Mouse (Mus musculus) T-helper 2 cell (primary cell): ENCODE data around the gene Wasl.

Experiments
- in situ Hi-C: fragments of 300-600 bp; cut with MboI, MseI; formaldehyde crosslinking; loops from one replicate; pipeline ENCODE4 v1.15.1; 2025; ENCODE audit warnings: high pct_unique_total_duplicates

The Wasl gene

DNA sequence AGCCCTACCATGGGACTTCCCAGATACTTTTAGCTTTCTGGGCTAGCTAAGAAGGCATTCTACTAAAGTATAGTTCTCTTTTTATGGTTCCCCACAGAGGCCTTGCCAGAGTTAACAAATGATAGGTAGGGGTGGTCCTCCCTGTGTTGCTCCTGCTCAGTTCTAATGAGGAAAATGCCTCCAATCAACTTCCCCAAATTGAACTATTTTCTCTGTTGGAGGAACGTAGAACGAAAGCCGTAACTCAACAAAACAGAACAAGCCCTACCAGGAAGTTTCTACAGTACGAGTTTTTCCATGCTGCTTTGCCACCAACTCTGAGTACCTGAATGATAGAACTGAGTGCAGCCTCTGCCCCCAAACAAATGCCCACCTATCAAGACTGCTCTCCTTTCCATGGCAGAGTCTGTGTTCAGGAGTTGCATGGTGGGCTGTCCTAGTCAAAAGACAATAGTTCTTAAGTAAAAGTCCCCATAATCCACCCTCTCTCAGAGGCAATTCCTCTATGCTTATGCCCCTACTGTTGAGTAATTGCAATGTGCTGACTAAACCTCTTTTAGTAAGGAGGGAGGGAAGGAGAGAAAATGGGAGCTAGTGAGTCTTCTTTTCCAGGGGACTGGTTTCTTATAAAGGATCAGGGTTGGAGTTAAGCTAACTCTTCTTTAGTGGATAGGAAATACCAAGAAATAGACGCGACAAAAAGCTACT, 19.3 kb downstream of the Wasl start:
- in situ Hi-C loops, result no loop called here

DNA sequence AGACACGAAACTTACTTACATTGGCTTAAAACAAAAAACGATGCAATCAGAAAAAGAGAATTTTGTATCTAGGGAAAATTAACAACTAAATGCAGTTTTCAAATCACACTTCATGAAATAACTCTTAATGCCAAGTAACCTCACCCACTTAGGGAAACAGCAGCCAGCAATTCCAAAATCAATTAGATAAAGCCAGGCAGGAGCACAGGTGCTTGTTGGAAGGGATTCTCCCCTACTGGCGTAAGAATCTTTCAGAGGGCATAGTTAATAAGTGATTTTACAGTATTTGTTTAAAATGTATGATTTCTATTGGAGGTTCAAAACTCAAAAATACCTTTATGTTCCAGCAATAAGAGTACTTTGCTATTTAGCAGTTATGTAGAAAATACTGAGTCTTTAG, 21.8 kb downstream of the Wasl start:
- in situ Hi-C loops, result no loop called here

DNA sequence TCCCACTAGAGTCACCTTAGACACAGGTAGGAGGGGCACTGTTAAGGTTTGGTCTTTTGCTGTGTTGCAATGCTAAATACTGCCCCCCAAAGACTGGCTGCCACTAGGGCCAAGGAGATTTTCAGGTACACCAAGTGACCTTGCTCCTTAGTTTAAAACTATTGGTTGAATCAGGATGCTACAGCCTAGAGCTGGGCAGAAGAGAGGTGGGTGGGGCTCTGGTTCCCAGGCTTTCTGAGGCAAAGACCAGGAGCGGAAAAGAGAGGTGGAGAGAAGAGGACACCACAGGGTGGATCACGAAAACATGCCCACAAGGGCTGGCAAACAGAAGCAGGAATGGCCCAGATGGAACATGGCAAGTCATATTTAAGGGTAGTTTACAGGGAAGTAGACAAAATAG, 22.6 kb downstream of the Wasl start:
- in situ Hi-C loops, result no loop called here

- in situ Hi-C loops, result no loop called here
Measured at GRCm38 (mm10) chr6:24641286-24641685, 23.5 kb downstream of the Wasl start.

DNA sequence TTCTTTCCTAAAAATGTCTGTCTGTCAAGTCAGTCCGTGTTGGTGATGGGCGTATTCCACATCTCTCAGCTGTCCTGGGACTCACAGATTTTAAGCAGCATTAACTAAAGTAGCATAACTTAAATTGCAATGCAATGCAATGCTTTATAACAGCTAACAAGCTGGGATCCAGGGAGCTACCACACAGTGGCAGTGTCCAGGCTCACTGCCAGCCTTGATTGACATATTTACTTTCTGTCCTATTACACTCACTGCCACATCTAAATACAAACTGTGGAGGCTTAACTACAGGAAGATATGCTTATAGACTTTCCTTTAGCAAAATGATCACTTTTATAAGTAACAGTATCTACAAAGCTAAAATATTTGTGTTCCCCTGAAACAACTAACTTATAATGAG, 29.0 kb downstream of the Wasl start:
- in situ Hi-C loops, result no loop called here

DNA sequence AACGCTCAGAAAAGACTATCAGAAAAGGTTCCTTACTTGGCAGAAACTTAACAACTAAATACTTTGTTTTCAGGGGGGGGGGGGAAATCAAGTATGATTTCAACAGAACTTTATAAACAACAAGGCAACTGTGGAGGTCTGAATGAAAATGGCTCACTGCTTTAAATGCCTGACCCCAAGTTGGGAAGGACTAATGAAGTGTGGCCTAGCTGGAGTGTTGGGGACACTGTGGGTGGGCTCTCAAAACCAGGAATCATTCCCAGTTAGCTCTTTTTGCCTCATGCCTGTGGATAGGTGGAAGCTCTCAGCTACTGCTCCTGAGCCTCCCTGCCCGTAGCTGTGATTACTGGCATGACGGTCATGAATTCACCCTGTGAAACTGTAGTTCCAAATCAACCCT, 30.7 kb downstream of the Wasl start:
- in situ Hi-C loops, result no loop called here

- in situ Hi-C loops, result no loop called here
Measured at GRCm38 (mm10) chr6:24632061-24632460, 32.7 kb downstream of the Wasl start.

DNA sequence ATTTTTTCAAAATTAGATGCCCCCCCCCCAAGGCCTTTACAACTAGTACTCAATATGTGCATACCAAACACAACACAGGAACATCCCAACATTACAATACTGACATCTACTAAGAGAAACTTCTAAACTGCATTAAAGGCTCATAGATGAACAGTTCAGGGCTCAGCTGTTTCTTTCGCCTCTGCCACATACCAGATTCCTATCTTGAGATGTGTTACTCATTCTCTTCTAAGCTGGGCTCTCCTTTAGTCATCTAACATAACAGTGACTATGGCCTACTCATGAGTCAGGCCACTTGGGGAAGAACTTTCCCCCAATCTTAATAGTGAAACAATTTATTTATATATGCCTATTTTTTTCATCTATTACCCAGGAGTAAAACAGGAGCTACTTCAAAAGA, 36.3 kb downstream of the Wasl start:
- in situ Hi-C loops, result loop anchor here (5.0 kb wide), 1 partner anchor 96 kb away; no protein-coding TSS in a partner anchor

- in situ Hi-C loops, result loop anchor here (5.0 kb wide), 1 partner anchor 95 kb away; no protein-coding TSS in a partner anchor
Measured at GRCm38 (mm10) chr6:24627586-24628030, 37.2 kb downstream of the Wasl start.

GRCm38 (mm10) chr6:24622098-24622497, 42.7 kb downstream of the Wasl start:
- in situ Hi-C loops, result no loop called here

- in situ Hi-C loops, result no loop called here
Measured at GRCm38 (mm10) chr6:24620936-24621335, 43.9 kb downstream of the Wasl start.

DNA sequence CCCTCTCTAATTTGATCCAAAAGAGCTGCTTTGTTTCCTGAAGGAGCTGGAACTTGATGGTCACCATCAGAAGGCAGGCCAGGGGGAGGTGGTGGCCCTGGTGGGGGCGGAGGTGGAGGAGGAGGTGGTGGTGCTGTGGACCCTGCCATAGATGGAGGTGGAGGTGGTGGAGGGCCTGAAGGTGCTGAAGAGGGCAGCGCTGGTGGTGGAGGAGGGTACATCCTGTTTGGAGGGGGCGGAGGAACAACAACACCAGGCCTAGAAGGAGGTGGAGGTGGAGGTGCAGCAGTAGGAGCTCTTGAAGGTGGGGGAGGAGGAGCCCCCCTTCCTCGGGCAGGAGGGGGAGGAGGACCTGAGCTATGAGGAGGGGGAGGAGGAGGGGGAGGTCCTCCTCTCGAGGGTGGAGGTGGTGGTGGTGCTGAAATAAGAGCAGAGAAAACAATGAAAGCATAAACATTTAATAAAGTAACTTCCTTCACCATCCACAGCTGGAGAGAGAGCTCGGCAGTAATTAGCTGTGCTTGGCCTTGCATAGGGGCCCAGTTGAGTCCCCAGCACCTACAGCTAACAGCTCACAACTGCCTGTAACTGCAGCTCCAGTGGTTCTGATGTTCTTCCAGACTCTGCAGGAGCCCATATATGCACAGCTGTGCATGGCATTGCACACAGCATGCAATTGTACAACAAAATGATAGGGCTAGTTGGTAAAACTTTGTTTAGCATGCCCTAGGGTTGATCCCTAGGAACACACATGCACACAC, 45.3 kb downstream of the Wasl start:
- in situ Hi-C loops, result loop anchor here (10.0 kb wide), 1 partner anchor 1125 kb away; no protein-coding TSS in a partner anchor

GRCm38 (mm10) chr6:24616746-24617145, 48.1 kb downstream of the Wasl start:
- in situ Hi-C loops, result loop anchor here (10.0 kb wide), 1 partner anchor 1128 kb away; no protein-coding TSS in a partner anchor

DNA sequence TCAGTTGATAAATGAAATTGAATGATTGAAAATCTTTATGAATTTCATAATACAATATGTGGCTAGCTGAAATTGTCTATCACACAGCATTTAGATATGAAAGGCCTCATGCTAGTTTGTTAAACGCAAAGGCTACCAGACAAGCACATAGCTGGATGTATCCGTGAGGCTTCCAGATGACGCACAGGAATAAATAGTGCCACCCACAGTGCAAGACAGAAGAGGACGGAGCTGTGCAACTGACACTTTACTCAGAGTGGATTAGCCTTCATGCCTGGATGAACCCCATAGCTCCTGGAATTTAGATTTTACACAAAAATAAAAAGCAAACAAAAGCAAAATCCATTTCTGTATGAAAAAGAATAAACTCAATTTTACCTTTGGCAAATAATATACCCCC, 50.9 kb downstream of the Wasl start:
- in situ Hi-C loops, result loop anchor here (10.0 kb wide), 1 partner anchor 1131 kb away; no protein-coding TSS in a partner anchor

- in situ Hi-C loops, result loop anchor here (10.0 kb wide), 1 partner anchor 1131 kb away; no protein-coding TSS in a partner anchor
Measured at GRCm38 (mm10) chr6:24613346-24613745, 51.5 kb downstream of the Wasl start.

DNA sequence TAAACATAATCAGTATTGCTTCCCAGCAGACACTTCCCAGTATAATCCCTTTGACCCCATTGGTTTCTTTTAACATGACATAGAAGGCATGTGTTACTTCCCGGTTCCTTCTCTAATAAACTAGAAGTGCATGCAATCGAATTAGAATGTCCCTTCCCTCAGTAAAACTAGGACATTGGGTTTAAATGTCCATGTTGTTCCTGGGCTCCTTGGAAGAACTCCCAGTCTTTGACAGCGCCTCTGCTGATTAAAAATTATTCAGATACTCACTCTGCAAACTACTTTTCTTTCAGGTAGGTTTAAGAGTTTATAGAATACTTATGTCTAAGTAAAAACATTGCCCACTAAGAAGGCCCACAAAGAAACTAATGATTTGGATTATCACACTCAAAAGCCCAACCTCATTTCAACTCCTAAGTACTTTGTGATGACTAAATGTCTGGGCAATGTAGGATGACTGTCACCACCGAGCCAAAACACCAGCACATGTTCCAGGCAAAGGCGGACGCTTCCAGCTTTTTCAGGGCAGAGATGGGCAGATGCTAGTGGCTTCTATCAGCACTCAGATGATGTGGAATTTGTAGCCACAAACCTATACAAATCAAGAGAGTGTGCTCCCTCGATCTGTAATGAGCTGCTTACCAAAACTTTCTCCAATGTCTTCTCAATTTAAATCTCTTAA, 52.6 kb downstream of the Wasl start:
- in situ Hi-C loops, result loop anchor here (10.0 kb wide), 1 partner anchor 1133 kb away; no protein-coding TSS in a partner anchor

DNA sequence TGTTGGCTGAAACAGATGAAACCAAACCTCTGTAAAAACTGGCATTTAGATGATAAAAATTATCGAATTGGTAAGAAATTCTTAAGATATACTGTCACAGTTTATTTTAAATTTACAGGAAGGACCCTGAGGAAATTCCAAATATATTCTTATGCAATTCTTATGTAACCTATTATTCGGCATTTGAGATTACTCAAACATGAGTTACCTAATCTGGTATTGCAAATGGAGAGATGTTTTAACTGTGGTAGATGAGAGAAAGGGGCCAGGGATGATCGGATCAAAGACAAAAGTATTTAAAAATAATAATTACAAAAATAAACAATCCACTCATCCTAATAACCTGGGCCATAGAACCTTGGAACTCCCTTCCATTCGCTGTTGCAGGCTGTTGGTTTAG, 54.5 kb downstream of the Wasl start:
- in situ Hi-C loops, result loop anchor here (10.0 kb wide), 1 partner anchor 1134 kb away; no protein-coding TSS in a partner anchor

GRCm38 (mm10) chr6:24609531-24609930, 55.3 kb downstream of the Wasl start:
- in situ Hi-C loops, result no loop called here

GRCm38 (mm10) chr6:24608682-24609081, 56.1 kb downstream of the Wasl start:
- in situ Hi-C loops, result no loop called here

GRCm38 (mm10) chr6:24608129-24608528, 56.7 kb downstream of the Wasl start:
- in situ Hi-C loops, result no loop called here

DNA sequence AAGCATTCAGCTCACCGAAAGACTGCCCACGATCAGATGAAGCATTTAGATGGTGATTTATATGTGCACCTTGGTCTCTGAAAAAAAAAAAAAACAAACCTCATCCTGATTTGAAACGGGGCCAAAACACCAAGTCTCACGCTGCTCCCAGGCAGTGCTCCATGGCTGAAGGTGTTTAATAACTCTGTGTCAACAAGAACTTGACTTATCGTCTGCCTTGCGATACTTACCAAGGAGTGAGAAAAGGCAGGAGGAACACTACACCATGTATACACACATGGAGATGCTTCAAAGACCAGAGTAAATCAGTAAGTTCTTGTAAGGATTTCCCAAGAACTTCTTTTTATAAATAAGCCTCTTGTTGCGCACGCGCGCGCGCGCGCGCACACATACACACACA, 57.3 kb downstream of the Wasl start:
- in situ Hi-C loops, result no loop called here

DNA sequence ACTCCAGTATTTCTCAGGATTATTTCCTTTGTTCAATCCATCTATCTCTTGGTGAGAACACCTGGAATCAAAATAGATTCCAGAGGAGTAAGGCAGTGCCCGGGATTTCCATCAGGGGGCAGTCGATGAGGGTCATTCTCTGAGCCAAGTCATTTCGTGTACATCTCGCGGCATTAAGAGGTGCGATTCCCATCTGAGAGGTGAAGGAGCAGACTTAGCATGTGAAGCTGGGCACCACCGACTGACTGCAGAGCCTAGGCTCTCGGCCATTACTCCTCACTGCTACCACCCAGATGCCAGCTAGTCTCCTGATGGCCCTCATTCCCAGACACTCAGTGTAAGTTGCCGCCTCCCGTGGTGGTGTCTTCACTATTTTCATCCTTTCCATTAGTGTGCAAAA, 58.3 kb downstream of the Wasl start:
- in situ Hi-C loops, result no loop called here
